Mouse (Mus musculus): ENCODE measurements at regions not wholly inside any gene's neighbourhood (a gene's known extent, or its start where the extent isn't known, plus 50 kb on each side); places are given as distances from the start of the nearest gene placed in this dataset.
"Not testable (repeated sequence)": the region's sequence is repeated elsewhere in the genome, so short reads cannot be mapped to it uniquely, and the experiment has no call there.

DNA sequence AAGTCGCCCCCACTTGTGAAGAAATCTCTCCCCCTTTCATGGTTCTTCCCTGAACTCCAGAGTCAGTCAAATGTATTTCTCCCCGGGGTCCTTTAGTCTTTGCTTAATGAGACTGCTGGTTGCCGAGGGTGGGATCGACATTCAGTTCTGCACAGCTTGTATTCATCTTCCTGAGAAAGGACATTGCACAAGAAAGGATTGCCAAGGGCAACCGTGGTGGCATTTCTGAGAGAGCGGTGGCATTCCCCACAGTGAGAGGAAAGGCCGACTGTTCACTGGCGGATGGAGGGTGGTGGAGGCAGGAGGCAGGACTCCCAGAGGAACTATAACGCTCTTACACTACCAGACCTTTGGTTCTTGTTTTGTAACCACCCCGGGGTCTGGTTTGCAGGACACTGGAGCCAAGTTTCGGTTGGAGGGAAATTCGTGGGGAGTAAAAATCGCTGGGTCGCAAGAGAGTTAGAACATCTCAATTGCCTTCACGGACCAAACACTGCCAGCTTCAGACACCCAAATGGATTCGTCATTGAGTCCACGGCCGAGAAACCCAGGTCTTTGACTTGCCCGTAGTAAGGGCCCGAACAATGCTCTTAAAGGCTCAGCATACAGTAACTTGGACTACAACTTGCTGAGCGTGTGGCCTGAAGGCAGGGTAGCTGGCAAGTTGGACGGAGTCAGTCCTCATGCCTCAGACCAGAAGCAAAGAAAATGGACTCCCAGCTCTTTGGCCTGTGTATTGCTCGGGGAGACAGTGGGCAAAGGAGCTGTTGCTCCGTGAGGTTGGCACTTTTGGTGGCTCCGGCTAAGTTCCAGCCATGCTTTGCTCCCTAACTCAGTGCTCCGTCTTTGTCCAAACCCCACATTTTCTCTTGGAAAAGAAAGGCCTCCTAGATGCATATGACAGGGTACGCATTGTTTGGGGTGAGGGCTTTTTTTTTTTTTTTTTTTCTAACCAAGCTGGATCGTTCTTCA is 70.9 kb upstream of the Slc1a3 start:
- WGBS = 91% methylated on average over 28 of the region's 28 CpGs
- no peaks in the 10 kb centered on the region for H3K4me1 ChIP-seq
- H3K36me3 ChIP-seq = no peaks in the 10 kb centered on the region
- no peak overlapping the region for H3K27ac ChIP-seq
- DNase-seq (ENCODE audit: low spot score) = no peak
- H3K27me3 ChIP-seq (ENCODE audit: low read depth, poor library complexity, severe bottlenecking) = no peaks in the 10 kb centered on the region
- H3K4me3 ChIP-seq = no peak overlapping the region
- H3K9me3 ChIP-seq (replicated peaks) = no peaks in the 10 kb centered on the region

DNA sequence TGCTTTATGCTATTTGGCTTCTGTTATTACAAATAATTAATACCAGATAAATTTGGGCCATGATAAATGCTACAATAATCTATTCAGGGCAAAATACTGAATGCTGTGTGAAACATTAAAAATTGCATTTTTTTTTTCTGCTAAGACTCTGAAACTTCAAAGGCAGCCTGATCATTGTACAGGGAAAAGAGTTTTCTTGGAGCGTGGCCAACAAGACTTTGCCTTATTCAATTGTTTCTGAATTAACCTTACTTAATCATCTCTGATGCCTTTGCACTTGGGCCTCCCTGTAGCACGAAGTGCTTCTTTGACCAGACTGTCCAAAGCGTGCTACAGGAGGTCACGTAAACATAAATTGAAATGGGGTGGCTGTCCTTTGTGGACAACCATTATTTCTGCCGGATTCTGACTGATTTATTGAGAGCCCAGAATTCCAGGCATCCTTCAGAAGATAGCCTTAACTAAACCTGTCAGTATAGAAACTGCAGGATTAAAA is 69.9 kb upstream of the Slc1a3 start:
- no peak for DNase-seq (ENCODE audit: low spot score)
- no peak overlapping the region for H3K27ac ChIP-seq
- no peak overlapping the region for H3K4me3 ChIP-seq
- no peaks in the 10 kb centered on the region for H3K27me3 ChIP-seq (ENCODE audit: low read depth, poor library complexity, severe bottlenecking)
- WGBS = 75% methylated on average over 5 of the region's 5 CpGs
- no peaks in the 10 kb centered on the region for H3K9me3 ChIP-seq (replicated peaks)
- H3K4me1 ChIP-seq = no peaks in the 10 kb centered on the region
- H3K36me3 ChIP-seq = no peaks in the 10 kb centered on the region

DNA sequence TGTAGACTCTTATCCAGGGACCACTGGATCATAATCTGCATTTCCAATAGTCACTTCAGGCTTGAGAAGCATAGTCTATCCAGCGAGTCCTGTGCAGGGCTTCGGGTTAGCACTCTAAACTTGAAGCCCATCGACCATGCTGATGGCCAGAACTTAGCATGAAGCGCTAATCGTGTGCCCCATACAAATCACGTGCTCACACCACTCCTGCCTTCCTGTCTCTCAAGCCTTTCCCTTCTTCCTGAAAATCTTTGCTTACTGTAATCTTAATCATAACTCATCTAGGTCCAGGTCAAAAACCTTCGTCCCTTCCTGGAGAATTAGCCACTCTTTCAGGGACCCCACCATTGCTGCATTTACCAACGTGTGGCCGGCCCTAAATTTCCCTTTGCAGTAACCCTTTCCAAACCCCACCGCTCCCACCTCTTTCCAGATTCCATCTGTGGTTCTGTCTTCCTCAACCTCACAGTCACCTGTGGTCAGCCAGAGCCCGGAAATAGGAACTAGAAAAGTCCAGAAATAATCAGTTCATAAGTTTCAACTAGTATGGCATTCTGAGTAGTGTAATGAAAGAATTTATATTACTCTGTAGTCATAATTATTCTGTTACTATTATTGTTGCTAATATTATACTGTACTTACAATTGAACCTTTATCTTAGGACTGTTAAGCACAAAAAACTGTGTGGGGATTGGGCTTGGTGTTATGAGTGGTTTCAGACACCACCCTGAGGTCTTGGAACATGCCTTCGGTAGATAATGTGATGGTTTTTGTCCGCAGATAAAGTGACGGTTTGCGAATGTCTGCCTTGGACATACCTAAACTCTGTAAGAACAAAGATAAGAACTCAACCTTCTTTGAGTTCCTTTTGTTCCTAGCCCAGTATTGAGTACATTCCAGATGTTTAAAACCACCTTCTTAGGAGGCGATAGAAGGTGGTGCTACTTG is 57.3 kb upstream of the Slc1a3 start:
- no peak for DNase-seq (ENCODE audit: low spot score)
- H3K27me3 ChIP-seq (ENCODE audit: low read depth, poor library complexity, severe bottlenecking) = no peaks in the 10 kb centered on the region
- H3K4me1 ChIP-seq = no peaks in the 10 kb centered on the region
- no peak overlapping the region for H3K27ac ChIP-seq
- 93% methylated on average over 16 of the region's 16 CpGs for WGBS
- no peaks in the 10 kb centered on the region for H3K9me3 ChIP-seq (replicated peaks)
- H3K4me3 ChIP-seq = no peak overlapping the region
- no peaks in the 10 kb centered on the region for H3K36me3 ChIP-seq

DNA sequence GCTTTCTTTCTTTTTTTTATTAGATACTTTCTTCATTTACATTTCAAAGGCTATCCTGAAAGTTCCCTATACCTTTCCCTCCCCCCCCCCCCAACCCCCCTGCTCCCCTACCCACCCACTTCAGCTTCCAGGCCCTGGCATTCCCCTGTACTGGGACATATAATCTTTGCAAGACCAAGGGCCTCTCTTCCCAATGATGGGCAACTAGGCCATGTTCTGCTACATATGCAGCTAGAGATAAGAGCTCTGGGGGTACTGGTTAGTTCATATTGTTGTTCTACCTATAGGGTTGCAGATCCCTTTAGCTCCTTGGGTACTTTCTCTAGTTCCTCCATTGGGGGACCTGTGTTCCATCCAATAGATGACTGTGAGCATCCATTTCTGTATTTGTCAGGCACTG is 55.6 kb upstream of the Slc1a3 start:
- not testable (repeated sequence) for H3K4me3 ChIP-seq; H3K9me3 ChIP-seq (replicated peaks); DNase-seq (ENCODE audit: low spot score); H3K4me1 ChIP-seq; H3K36me3 ChIP-seq; H3K27ac ChIP-seq; H3K27me3 ChIP-seq (ENCODE audit: low read depth, poor library complexity, severe bottlenecking)

DNA sequence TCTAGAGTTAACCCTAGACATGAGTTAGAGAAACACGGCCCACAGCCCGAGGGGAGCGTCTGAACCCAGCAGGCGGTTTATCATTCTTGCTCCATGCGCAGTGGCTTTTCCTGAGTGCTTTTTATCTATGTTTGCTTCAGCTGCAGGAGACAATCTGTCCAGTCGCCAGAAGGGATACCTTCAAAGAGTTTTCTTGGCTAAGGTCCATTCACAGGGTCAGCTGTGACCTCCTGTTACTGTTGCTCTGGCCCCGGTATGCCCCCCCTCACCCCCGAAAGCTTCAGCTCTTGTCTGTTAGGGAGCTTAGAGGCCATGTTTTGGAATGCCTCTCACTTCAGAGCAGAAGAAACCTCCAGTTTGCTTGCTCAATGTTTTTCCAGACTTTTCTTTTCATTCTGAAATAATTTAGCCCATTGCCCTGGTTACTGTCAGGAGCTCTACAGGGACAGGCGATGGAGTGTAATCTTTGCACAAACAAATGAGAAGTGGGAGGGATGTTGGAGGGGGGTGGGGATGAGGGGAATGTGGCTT is 51.2 kb upstream of the Slc1a3 start:
- no peaks in the 10 kb centered on the region for H3K36me3 ChIP-seq
- no peak overlapping the region for H3K4me3 ChIP-seq
- WGBS = 68% methylated on average over 9 of the region's 9 CpGs
- no peak for DNase-seq (ENCODE audit: low spot score)
- H3K27ac ChIP-seq = no peak overlapping the region
- H3K4me1 ChIP-seq = no peaks in the 10 kb centered on the region
- no peaks in the 10 kb centered on the region for H3K27me3 ChIP-seq (ENCODE audit: low read depth, poor library complexity, severe bottlenecking)
- no peaks in the 10 kb centered on the region for H3K9me3 ChIP-seq (replicated peaks)

DNA sequence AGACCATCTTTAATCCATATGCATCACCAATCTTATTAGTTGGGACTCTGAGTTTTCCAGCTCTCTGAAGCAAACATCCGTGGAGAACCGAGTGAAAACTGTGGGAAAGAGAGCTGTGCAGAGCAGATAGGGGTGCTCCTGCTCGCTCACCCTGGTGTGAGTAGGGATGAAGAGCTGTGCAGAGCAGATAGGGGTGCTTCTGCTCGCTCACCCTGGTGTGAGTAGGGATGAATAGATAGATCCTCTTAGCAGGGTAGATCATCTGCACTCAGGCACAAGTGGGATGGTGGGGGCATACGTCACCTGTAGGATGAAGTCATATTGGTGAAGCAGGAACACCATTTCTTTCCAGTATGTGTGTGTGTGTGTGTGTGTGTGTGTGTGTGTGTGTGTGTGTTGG is 50.6 kb upstream of the Slc1a3 start:
- no peaks in the 10 kb centered on the region for H3K4me1 ChIP-seq
- no peaks in the 10 kb centered on the region for H3K9me3 ChIP-seq (replicated peaks)
- no peak for DNase-seq (ENCODE audit: low spot score)
- WGBS = 93% methylated on average over 5 of the region's 5 CpGs
- H3K36me3 ChIP-seq = no peaks in the 10 kb centered on the region
- no peak overlapping the region for H3K4me3 ChIP-seq
- H3K27me3 ChIP-seq (ENCODE audit: low read depth, poor library complexity, severe bottlenecking) = no peaks in the 10 kb centered on the region
- H3K27ac ChIP-seq = no peak overlapping the region
